Mouse (Mus musculus) thymus, postnatal 0 days (tissue): ENCODE data around the gene Uevld. TPM values are rescaled to one million over a fixed set of nuclear protein-coding genes. Genes with fewer than 3 reads are reported as not detected.
"Not testable (repeated sequence)": the region's sequence is repeated elsewhere in the genome, so short reads cannot be mapped to it uniquely, and the experiment has no call there.

Source experiments
- DNase-seq: peaks from one replicate; pipeline ENCODE4 v3.0.0-alpha.2; 2015; ENCODE audit warnings: low spot score
- polyA plus RNA-seq: library from polyadenylated mRNA; unstranded; fragments of >200 nt; fragmentation: Nextera tagmentation; extraction: Ambion mirVana; gene quantifications from 2 replicates; pipeline ENCODE4 v1.2.1, GENCODE M21; 2015

Gene Uevld
- 6.1 and 6.4 TPM in 2 replicates for polyA plus RNA-seq

GRCm38 (mm10) chr7:46957831-46958691, at the start of gene Uevld:
Gene Uevld, minus strand, starts transcription at chr7:46958527.
- DNase-seq: peak; percentile 88

GRCm38 (mm10) chr7:47007818-47008167, 49.5 kb upstream of the Uevld start:
- no peak for DNase-seq

- peak; percentile 33 for DNase-seq
These were observed 48.9 kb upstream of the Uevld start for GRCm38 (mm10) chr7:47007109-47007780.

- no peak for DNase-seq
These were observed 45.2 kb upstream of the Uevld start for GRCm38 (mm10) chr7:47003411-47004115.

- no peak for DNase-seq
These were observed 43.6 kb upstream of the Uevld start for GRCm38 (mm10) chr7:47001900-47002275.

GRCm38 (mm10) chr7:47001125-47001899, 43.0 kb upstream of the Uevld start:
- no peak for DNase-seq

- DNase-seq: no peak
These were observed 42.3 kb upstream of the Uevld start for GRCm38 (mm10) chr7:47000644-47000983.

GRCm38 (mm10) chr7:46999983-47000643, 41.8 kb upstream of the Uevld start:
- DNase-seq: no peak

- no peak for DNase-seq
These were observed 40.6 kb upstream of the Uevld start for GRCm38 (mm10) chr7:46998942-46999341.

GRCm38 (mm10) chr7:46997644-46998395, 39.5 kb upstream of the Uevld start:
- DNase-seq: no peak

GRCm38 (mm10) chr7:46997008-46997407, 38.7 kb upstream of the Uevld start:
- DNase-seq: no peak

- DNase-seq: no peak
These were observed 37.2 kb upstream of the Uevld start for GRCm38 (mm10) chr7:46995558-46995957.

GRCm38 (mm10) chr7:46993079-46993478, 34.8 kb upstream of the Uevld start:
- DNase-seq: no peak

GRCm38 (mm10) chr7:46989387-46989786, 31.1 kb upstream of the Uevld start:
- not testable (repeated sequence) for DNase-seq

- no peak for DNase-seq
These were observed 28.7 kb upstream of the Uevld start for GRCm38 (mm10) chr7:46987073-46987472.

- DNase-seq: no peak
These were observed 28.3 kb upstream of the Uevld start for GRCm38 (mm10) chr7:46986646-46987045.

GRCm38 (mm10) chr7:46985718-46986505, 27.6 kb upstream of the Uevld start:
- no peak for DNase-seq

GRCm38 (mm10) chr7:46983280-46983679, 25.0 kb upstream of the Uevld start, which contains the start of gene Gm9999:
Gene Gm9999, plus strand, starts transcription at chr7:46983580.
- DNase-seq: no peak

- no peak for DNase-seq
These were observed 17.1 kb upstream of the Uevld start for GRCm38 (mm10) chr7:46975456-46975855.
